8 mouse cellular contexts compared by ENCODE assay signal in the genomic region with DNA sequence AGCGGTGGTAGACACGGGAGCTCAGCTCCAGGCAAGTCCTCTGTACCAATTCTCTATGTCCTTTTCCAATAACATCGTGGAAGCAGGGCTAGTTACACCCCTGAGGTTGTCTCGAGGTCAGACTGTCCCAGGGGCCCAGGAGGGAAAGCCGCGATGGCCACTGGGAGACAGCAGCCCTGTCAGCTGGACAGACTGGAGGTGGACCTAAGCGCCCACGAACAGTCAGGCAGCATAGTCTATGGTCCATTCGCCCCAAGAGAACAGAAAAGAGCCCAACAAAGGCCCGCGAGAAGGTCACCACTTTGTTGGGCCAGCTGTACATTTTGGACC. TPM values are rescaled to one million over a fixed set of nuclear protein-coding genes. Genes with fewer than 3 reads are reported as not detected.
DNase-seq lines count a peak whose midpoint lies in the region; ATAC-seq lines count a peak whose summit lies in the region.

No protein-coding gene starts in this region.

- H3K9me3 ChIP-seq in kidney, embryonic 14.5 days (ENCODE audit: control insufficient read depth, low read length) = no peaks in the 10 kb centered on the region; the same call in 1 of the 2 replicates
- H3K9me3 ChIP-seq in embryonic facial prominence, embryonic 14.5 days (ENCODE audit: control insufficient read depth, low read length) = no peaks in the 10 kb centered on the region
- no peaks in the 10 kb centered on the region for H3K9me3 ChIP-seq in hindbrain, embryonic 16.5 days (ENCODE audit: control insufficient read depth, low read length)
- H3K9me3 ChIP-seq in midbrain, embryonic 15.5 days = no peaks in the 10 kb centered on the region

- WGBS in kidney, embryonic 14.5 days = 36% methylated on average over 11 of the region's 11 CpGs
- 39% methylated on average over 11 of the region's 11 CpGs for WGBS in embryonic facial prominence, embryonic 14.5 days
- WGBS in hindbrain, embryonic 16.5 days = 44% methylated on average over 11 of the region's 11 CpGs
- WGBS in midbrain, embryonic 15.5 days = 41% methylated on average over 11 of the region's 11 CpGs

- peaks cover 10% of the 10 kb centered on the region for H3K4me1 ChIP-seq in kidney, embryonic 14.5 days (ENCODE audit: control insufficient read depth, insufficient read depth, low read length)
- no peaks in the 10 kb centered on the region for H3K4me1 ChIP-seq in embryonic facial prominence, embryonic 14.5 days (ENCODE audit: control insufficient read depth, insufficient read depth, low read length)
- no peaks in the 10 kb centered on the region for H3K4me1 ChIP-seq in hindbrain, embryonic 16.5 days (ENCODE audit: control insufficient read depth, insufficient read depth, low read depth, low read length)
- no peaks in the 10 kb centered on the region for H3K4me1 ChIP-seq in midbrain, embryonic 15.5 days

- no peaks in the 10 kb centered on the region for H3K36me3 ChIP-seq in kidney, embryonic 14.5 days (ENCODE audit: control insufficient read depth, insufficient read depth, low read length)
- no peaks in the 10 kb centered on the region for H3K36me3 ChIP-seq in embryonic facial prominence, embryonic 14.5 days (ENCODE audit: control insufficient read depth, insufficient read depth, low read length)
- H3K36me3 ChIP-seq in hindbrain, embryonic 16.5 days (ENCODE audit: control insufficient read depth, insufficient read depth, low read length) = no peaks in the 10 kb centered on the region
- no peaks in the 10 kb centered on the region for H3K36me3 ChIP-seq in midbrain, embryonic 15.5 days (replicated peaks)

- H3K9ac ChIP-seq in kidney, embryonic 14.5 days (ENCODE audit: low read depth, low read length) = no peak overlapping the region; the same call in 1 of the 2 replicates
- H3K9ac ChIP-seq in embryonic facial prominence, embryonic 14.5 days (ENCODE audit: low read depth, low read length) = no peak overlapping the region
- H3K9ac ChIP-seq in hindbrain, embryonic 16.5 days (ENCODE audit: low read depth, low read length) = no peak overlapping the region
- no peak overlapping the region for H3K9ac ChIP-seq in midbrain, embryonic 15.5 days

- peak; percentile 51; the same call in 1 of the 2 replicates for ATAC-seq in kidney, embryonic 14.5 days (ENCODE audit: low FRiP score, low TSS enrichment)
- ATAC-seq in embryonic facial prominence, embryonic 14.5 days (ENCODE audit: low read depth) = no peak
- ATAC-seq in hindbrain, embryonic 16.5 days = 0 out of 2 replicates have a peak, but pooled peaks have one; percentile 25
- ATAC-seq in midbrain, embryonic 15.5 days (replicated peaks) = peak; percentile 19; the same call in 1 of the 2 replicates

- H3K4me3 ChIP-seq in kidney, embryonic 14.5 days (ENCODE audit: low read length) = no peak overlapping the region
- no peak overlapping the region for H3K4me3 ChIP-seq in embryonic facial prominence, embryonic 14.5 days (ENCODE audit: low read depth, low read length)
- H3K4me3 ChIP-seq in hindbrain, embryonic 16.5 days (ENCODE audit: low read length) = no peak overlapping the region
- H3K4me3 ChIP-seq in midbrain, embryonic 15.5 days = no peak overlapping the region

- no peaks in the 10 kb centered on the region for H3K27me3 ChIP-seq in kidney, embryonic 14.5 days (ENCODE audit: control insufficient read depth, insufficient read depth, low read length)
- H3K27me3 ChIP-seq in embryonic facial prominence, embryonic 14.5 days (replicated peaks; ENCODE audit: control insufficient read depth, insufficient read depth, low read length) = no peaks in the 10 kb centered on the region
- H3K27me3 ChIP-seq in hindbrain, embryonic 16.5 days (replicated peaks; ENCODE audit: control insufficient read depth, insufficient read depth, low read length) = no peaks in the 10 kb centered on the region
- H3K27me3 ChIP-seq in midbrain, embryonic 15.5 days (replicated peaks) = no peaks in the 10 kb centered on the region

- H3K4me2 ChIP-seq in kidney, embryonic 14.5 days (replicated peaks; ENCODE audit: low read depth, low read length) = peak overlapping the region; percentile 27; the same call in 1 of the 2 replicates
- H3K4me2 ChIP-seq in embryonic facial prominence, embryonic 14.5 days (ENCODE audit: low read depth, low read length) = peak overlapping the region; percentile 13; the same call in 1 of the 2 replicates
- peak overlapping the region; percentile 24 for H3K4me2 ChIP-seq in hindbrain, embryonic 16.5 days (ENCODE audit: low read length)
- peak overlapping the region; percentile 41 for H3K4me2 ChIP-seq in midbrain, embryonic 15.5 days

- no peak for DNase-seq in kidney, postnatal 14 days
- DNase-seq in embryonic facial prominence, embryonic 14.5 days (ENCODE audit: low spot score) = no peak
- no peak for DNase-seq in cerebellum, adult 18-20 months
- no peak for DNase-seq in spleen, postnatal 4 days (ENCODE audit: low spot score in 2 of 2)
- no peak for DNase-seq in adrenal gland, postnatal 36 days

- no peak overlapping the region for H3K27ac ChIP-seq in kidney, embryonic 14.5 days (ENCODE audit: low read depth, low read length)
- no peak overlapping the region for H3K27ac ChIP-seq in embryonic facial prominence, embryonic 14.5 days (replicated peaks; ENCODE audit: low read depth, low read length)
- no peak overlapping the region for H3K27ac ChIP-seq in hindbrain, embryonic 16.5 days (ENCODE audit: low read depth, low read length)
- no peak overlapping the region for H3K27ac ChIP-seq in midbrain, embryonic 15.5 days

RNA-seq across cellular contexts. Expression of a gene that starts 10.4 kb away (rescaled TPM):
- polyA plus RNA-seq in kidney, embryonic 14.5 days (2014; fragmentation: Nextera tagmentation; extraction: Ambion mirVana) = not detected in 2 replicates
- polyA plus RNA-seq in embryonic facial prominence, embryonic 14.5 days (2014; fragmentation: Nextera tagmentation; extraction: Ambion mirVana) = not detected in 2 replicates
- polyA plus RNA-seq in hindbrain, embryonic 16.5 days (2015; fragmentation: Nextera tagmentation; extraction: Ambion mirVana) = not detected in 2 replicates
- polyA plus RNA-seq in midbrain, embryonic 15.5 days (2015; fragmentation: Nextera tagmentation; extraction: Ambion mirVana) = not detected in 2 replicates
- not detected for total RNA-seq in adrenal gland, postnatal 36 days (2021)

RNA-seq across cellular contexts. Expression of a gene that starts 44.0 kb away (rescaled TPM):
- polyA plus RNA-seq in kidney, embryonic 14.5 days (2014; fragmentation: Nextera tagmentation; extraction: Ambion mirVana) = 6.5 and 10.6 TPM in 2 replicates
- polyA plus RNA-seq in embryonic facial prominence, embryonic 14.5 days (2014; fragmentation: Nextera tagmentation; extraction: Ambion mirVana) = 7.2 and 7.5 TPM in 2 replicates
- polyA plus RNA-seq in hindbrain, embryonic 16.5 days (2015; fragmentation: Nextera tagmentation; extraction: Ambion mirVana) = 1.5 and 1.9 TPM in 2 replicates
- polyA plus RNA-seq in midbrain, embryonic 15.5 days (2015; fragmentation: Nextera tagmentation; extraction: Ambion mirVana) = 1.9 TPM in 2 replicates
- 10 to 100 TPM; 15.6 to 19.2 TPM for total RNA-seq in adrenal gland, postnatal 36 days (2021)

RNA-seq across cellular contexts. Expression of a gene that starts 59.5 kb away (rescaled TPM):
- 75.3 and 77.4 TPM in 2 replicates for polyA plus RNA-seq in kidney, embryonic 14.5 days (2014; fragmentation: Nextera tagmentation; extraction: Ambion mirVana)
- 56.4 and 60.1 TPM in 2 replicates for polyA plus RNA-seq in embryonic facial prominence, embryonic 14.5 days (2014; fragmentation: Nextera tagmentation; extraction: Ambion mirVana)
- polyA plus RNA-seq in hindbrain, embryonic 16.5 days (2015; fragmentation: Nextera tagmentation; extraction: Ambion mirVana) = 30.1 and 36.1 TPM in 2 replicates
- 47.4 and 52.2 TPM in 2 replicates for polyA plus RNA-seq in midbrain, embryonic 15.5 days (2015; fragmentation: Nextera tagmentation; extraction: Ambion mirVana)
- 10 to 100 TPM; 49.4 to 51.0 TPM for total RNA-seq in adrenal gland, postnatal 36 days (2021)
